Mouse (Mus musculus) 3134 (cell line): ENCODE results near the gene Rin3.

Source experiments
- DNase-seq: peaks from one replicate; pipeline ENCODE4 v3.0.0-alpha.2; 2011; ENCODE audit warnings: low spot score; ENCODE audit not compliant: insufficient read length; ENCODE audit errors: extremely low read depth

The Rin3 gene

GRCm38 (mm10) chr12:102299209-102299608, 16.4 kb downstream of the Rin3 start:
- no peak for DNase-seq

GRCm38 (mm10) chr12:102301585-102301984, 18.7 kb downstream of the Rin3 start:
- no peak for DNase-seq

DNA sequence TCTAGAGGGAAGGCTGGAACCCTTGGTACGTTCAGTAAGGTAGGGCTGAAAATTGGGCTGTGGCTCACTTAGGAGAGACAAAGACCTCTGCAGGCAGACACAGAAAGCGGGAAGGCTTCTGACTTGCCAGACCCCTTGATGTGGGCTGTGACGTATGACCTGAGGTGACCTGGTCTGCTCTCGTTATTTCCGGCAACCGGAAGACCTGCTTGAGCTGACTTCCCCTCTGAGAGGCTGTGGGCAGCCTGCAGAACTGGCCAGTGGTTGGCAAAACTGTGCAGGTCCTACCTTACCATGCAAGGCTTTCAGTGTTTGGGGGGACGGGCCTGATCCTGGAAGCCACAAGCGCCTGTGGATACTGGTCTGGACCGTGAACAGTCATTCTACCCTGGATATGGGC, 19.5 kb downstream of the Rin3 start:
- no peak for DNase-seq

- no peak for DNase-seq
These were observed 20.0 kb downstream of the Rin3 start for GRCm38 (mm10) chr12:102302831-102303351.

DNA sequence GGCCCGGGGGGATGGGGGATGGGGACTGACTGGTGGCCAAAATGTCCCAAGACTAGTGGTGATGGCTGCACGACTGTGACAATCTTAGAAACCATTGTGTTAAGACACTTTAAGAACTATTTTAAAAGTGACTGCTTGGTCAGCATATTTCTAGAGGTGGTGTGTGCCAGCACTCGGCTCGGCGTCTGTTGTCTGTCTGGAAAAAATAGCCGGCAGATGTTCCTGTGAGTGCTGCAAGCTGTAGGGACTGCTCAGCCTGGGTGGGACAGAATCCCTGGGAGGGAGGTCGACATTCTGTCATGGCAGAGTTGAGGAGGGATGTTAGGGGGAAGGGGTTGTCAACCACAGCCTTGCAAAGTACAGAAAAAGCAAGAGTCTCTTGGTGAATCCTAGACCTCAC, 21.0 kb downstream of the Rin3 start:
- DNase-seq = no peak

- no peak for DNase-seq
These were observed 22.4 kb downstream of the Rin3 start for GRCm38 (mm10) chr12:102305069-102305836.

- DNase-seq = no peak
These were observed 25.2 kb downstream of the Rin3 start for GRCm38 (mm10) chr12:102308001-102308456.

- no peak for DNase-seq
These were observed 25.7 kb downstream of the Rin3 start for GRCm38 (mm10) chr12:102308457-102309011.

GRCm38 (mm10) chr12:102309099-102309799, 26.4 kb downstream of the Rin3 start:
- no peak for DNase-seq

- DNase-seq = no peak
These were observed 26.9 kb downstream of the Rin3 start for GRCm38 (mm10) chr12:102309800-102310195.

DNA sequence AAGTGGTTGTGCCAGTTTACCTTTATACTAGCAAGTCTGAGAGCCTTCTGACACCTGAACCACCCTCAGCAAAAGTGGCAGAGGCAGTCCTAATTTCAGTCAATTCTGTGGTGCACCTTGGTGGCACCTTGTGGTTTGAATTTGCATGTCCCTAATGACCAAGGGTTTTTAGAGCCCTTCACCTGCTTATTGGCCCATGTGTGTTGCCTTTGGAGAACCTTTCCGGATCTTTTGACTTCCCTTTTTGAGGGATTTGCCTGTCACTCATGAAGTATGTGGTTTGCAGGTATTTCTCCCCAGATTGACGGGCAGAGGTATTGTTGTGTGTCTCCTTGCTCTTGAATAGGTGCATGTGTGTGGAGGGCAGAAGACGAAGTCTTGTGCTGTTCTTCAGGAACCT, 27.4 kb downstream of the Rin3 start:
- DNase-seq = no peak

DNA sequence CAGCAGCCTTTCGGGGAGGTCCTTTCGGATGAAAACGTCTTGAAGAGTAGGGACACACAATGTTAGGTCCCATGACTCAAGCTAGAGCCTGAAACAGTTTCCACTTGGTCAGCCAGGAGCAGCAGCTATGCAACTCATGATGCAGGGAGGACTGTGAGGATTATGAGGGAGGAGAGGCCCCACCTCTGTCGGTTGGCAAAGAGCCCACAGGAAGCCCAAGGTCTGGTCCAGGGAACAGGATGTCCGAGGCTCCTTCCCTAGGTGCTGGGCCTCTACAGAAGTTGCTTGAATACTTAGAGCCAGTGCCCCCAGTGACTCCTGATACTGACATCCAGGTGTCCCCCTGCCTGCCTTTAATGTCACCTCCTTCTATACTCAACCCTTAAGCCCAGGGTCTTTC, 28.6 kb downstream of the Rin3 start:
- DNase-seq = no peak

DNA sequence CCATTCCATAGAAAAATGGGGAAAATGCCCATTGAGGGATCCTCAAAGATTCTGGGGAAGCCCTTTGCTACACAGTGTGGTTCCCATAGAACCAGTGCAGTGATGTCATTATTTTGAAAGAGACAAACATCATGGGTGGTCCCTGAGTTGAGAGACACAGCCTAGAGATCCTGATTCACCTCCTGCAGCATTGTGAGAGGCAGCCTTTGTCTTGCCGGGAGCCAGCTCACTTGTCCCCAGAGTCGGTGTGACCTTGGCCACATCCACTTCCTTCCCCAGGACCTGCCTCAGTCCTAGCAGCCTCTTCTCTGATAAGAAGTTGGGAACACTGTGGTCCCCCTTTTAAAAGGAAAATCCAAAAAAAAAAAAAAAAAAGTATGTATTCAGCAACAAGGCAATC, 36.3 kb downstream of the Rin3 start:
- DNase-seq = no peak

GRCm38 (mm10) chr12:102319899-102320298, 37.1 kb downstream of the Rin3 start:
- no peak for DNase-seq

DNA sequence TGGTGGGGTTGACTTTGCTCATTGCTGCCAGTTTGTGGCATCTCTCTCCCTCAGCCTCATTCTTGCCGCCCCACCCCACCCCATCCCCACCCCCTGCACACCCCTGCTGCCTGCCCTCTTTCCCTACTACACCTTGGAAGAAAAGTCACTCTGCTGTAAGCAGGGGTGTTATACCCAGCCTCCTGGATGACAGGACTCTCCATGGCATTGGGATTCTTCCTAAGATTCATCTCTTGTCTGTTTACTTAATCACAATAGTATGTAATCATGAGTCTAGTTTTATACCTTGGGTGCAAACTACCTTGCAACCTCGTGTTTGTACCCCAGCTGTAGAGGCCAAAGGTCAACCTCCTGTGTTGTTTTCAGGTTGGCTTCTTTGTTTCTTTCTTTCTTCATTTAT, 37.5 kb downstream of the Rin3 start:
- no peak for DNase-seq

DNA sequence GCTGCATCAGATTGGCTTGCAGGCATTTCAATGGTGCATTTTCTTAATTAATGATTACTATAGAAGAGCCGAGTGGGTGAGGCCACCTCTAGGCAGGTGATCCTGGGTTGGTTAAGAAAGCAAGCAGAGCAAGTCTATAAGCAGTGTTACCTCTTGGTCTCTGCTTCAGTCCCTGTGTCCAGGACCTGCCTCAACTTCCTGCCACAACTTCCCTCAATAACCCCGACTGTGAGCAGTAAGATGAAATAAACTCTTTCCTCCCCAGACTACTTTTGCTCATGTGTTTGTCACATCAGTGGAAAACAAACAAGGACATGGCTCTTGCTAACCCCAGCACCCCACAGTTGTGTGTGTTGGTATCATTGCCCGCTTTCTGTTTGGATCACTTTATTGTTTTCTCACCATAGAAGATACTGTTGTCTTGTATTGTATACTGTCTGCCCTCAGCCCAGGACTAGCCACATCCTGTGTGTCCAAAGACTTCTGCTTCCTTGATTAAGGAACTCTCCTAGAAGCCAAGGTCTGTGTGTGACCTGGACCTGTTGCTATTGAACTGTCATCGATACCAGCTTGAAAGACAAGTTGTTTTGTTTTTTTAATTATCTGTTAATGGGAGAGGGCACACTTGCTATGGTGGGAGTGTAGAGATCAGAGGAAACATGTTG, 38.3 kb downstream of the Rin3 start:
- no peak for DNase-seq

GRCm38 (mm10) chr12:102321855-102322254, 39.0 kb downstream of the Rin3 start:
- DNase-seq = no peak

DNA sequence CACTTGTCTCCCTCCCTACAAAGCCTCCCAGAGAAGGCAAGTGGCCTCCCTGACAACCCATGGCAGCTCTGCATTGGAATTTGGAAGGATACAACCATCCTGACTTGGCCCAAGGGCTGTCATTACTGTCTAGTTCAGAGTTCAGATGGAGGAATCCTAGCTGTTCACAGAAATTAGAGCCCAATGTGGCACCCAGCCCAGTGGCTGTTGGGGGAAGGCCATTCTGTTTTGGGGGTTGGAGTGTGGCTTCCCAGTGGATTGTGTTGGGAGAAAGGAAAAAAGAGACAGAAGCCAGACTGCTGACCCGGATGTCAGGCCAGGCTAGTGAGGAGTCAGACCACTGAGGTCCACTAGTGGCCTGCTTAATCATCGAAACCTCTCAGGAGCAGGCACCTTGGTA, 40.5 kb downstream of the Rin3 start:
- DNase-seq = no peak

- no peak for DNase-seq
These were observed 41.5 kb downstream of the Rin3 start for GRCm38 (mm10) chr12:102324156-102324885.

GRCm38 (mm10) chr12:102324886-102325220, 42.0 kb downstream of the Rin3 start:
- no peak for DNase-seq
